Mouse (Mus musculus): ENCODE measurements around the gene Polg. TPM values are rescaled to one million over a fixed set of nuclear protein-coding genes. Genes with fewer than 3 reads are reported as not detected.

Gene Polg
- total RNA-seq (2021) = 71.1 and 79.2 TPM in 2 replicates
- long read RNA-seq, experiment 1, full-length matches to known transcripts = 30 of 60 reads
- long read RNA-seq, experiment 1, partial matches to known transcripts = 14 of 60 reads
- long read RNA-seq, experiment 1, other reads (novel, unspliced or antisense) = 16 of 60 reads
- long read RNA-seq, experiment 2, full-length matches to known transcripts = 42 of 62 reads
- long read RNA-seq, experiment 2, partial matches to known transcripts = 12 of 62 reads
- long read RNA-seq, experiment 2, other reads (novel, unspliced or antisense) = 8 of 62 reads

- DNase-seq = peak; percentile 99
Measured at GRCm38 (mm10) chr7:79466053-79466901, at the start of gene Polg. TSS of gene Polg (minus strand) at chr7:79466362.

DNA sequence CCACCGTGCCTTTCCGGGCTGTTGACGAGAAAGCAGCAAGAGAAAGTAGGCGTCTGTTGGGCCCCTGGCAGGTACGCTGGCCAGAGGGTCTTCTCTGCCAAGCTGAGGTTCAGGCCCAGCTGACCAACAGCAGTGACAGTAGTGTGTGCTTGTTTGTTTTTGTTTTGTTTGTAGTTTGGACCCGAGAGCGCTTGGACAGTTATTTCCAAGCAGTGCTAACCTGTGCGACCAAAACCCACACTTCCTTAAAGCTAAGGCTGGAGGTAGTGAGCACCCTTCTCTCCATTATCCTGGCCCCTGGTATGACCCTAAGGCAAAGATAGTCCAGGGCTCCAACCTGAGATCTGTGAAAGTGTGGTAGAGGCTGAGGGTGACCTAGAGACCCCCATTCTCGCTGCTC, 49.7 kb upstream of the Polg start:
- DNase-seq = no peak

DNA sequence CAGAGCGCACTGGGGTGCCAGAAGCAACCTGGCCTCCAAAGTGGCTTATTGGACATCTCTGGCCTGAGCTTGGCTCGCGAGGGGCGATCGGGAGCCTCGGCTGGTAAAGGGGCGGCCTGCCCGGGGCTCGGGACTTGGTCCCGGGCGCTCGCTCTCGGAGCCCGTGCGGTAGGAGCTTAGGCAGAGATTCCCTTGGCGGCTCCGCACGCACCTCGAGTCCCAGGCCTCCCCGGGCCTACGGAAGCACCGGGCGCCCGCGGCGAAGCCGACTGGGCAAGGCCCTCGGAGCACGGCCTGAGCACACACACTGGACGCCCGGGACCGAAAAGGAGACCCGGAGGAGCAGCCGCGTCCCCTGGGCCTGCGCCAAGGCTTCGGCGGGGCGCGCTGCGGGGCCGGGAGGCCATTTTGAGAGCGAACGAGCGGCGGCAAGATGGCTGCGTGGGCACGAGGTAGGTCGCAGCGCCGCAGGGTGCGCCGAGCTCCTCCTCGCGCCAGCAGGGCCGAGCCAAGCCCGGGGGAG, 49.1 kb upstream of the Polg start:
- peak; percentile 18 for DNase-seq

DNA sequence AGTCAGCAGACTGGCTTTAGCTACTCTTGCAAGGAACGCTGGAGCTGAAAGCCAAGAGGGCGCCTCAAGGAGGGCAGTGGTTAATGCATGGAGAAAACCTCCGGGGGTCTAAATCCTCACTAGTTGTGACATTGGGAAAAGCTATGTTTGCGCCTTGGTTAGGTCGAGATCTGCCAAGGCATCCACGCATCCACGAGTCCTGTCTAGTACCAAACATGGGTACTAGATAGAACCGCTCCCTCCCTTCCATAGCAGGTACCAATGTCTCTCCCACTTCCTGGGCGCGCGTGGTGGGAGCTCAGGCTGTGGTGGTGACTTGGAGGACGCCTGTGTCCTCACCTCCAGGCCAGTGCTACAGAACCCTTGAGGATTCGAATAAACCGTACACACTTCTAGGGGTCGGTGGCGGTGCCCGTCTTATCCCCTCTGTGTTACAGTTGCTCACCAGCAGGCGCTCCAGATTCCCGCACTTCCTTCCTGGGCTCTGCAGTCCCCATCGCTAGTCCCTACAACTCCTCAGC, 48.3 kb upstream of the Polg start:
- no peak for DNase-seq

GRCm38 (mm10) chr7:79513466-79513865, 47.3 kb upstream of the Polg start:
- DNase-seq = no peak

DNA sequence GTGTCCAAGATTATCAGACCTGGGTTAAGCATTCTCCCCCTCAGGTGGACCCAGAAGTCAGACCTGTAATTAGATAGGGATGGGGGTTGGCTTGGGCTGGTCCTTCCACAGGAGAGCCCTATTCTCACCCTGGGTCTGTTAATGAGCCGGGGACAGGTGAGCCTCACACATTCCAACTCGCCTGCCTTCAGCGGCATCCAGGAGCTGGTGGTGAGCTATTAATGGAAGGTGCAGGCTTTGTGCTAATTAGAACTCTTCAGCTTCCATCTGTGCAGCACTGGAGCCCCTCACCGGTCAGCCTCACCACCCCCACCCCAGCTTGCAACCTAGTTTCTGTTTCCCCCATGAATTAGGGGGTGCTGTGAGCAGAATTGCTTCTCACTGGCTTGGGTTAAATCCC, 46.3 kb upstream of the Polg start:
- no peak for DNase-seq

DNA sequence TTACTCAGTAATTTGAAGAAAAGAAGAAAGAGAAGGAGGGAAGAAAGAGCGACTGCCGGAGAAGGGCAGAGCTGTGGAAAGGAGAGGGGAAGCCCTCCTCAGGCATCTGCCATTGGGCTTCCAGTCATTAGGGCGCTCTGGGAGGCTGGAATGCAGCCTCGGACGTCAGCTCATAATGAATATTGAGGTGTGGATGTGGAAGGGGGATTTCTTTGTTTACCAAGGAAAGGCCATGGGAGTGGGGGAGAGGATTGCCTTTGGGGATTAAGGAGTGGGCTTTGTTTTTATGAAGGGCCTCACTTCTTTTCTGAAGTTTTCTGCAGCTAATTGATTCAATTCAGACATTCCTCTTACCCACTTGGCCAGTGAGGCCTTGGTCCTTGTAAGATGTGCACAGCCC, 45.5 kb upstream of the Polg start:
- no peak for DNase-seq

DNA sequence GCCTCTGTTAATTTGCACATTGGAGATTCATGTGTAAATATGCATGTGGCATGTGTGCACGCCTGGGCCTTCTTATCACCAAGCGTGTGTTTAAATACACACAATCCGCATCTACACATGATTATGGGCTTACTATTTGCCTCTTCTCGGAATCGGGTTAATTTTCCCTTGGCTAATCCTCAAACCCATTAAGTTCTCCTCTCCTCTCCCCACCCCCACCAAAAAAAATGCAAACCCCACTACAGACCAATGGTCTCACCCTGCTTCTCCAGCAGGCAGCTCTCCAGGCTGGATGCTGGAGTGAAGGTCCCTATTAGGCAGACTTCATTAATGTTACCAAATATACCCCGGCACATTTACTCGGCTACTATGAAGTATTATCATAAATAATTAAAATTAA, 45.0 kb upstream of the Polg start:
- no peak for DNase-seq

DNA sequence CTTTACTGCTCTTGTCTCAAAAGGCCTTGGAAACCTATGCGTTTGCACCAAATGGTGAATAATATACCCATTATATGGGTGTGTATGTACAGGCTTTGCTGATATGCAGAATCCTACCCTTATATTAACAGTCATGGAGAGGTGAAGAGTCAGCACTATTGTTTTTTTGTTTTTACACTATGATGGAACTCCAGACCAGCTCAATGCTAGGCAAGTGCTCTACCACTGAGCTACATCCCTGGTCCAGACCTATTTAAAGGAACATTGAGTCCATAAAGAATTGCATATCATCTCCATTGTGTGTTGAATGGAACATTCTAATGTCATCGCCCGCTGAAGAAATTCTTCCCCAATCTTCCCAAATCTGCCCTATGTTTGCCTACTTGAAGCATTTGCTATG, 44.5 kb upstream of the Polg start:
- DNase-seq = no peak

GRCm38 (mm10) chr7:79509710-79510109, 43.5 kb upstream of the Polg start:
- DNase-seq = no peak

GRCm38 (mm10) chr7:79509235-79509607, 43.1 kb upstream of the Polg start:
- DNase-seq = no peak

DNA sequence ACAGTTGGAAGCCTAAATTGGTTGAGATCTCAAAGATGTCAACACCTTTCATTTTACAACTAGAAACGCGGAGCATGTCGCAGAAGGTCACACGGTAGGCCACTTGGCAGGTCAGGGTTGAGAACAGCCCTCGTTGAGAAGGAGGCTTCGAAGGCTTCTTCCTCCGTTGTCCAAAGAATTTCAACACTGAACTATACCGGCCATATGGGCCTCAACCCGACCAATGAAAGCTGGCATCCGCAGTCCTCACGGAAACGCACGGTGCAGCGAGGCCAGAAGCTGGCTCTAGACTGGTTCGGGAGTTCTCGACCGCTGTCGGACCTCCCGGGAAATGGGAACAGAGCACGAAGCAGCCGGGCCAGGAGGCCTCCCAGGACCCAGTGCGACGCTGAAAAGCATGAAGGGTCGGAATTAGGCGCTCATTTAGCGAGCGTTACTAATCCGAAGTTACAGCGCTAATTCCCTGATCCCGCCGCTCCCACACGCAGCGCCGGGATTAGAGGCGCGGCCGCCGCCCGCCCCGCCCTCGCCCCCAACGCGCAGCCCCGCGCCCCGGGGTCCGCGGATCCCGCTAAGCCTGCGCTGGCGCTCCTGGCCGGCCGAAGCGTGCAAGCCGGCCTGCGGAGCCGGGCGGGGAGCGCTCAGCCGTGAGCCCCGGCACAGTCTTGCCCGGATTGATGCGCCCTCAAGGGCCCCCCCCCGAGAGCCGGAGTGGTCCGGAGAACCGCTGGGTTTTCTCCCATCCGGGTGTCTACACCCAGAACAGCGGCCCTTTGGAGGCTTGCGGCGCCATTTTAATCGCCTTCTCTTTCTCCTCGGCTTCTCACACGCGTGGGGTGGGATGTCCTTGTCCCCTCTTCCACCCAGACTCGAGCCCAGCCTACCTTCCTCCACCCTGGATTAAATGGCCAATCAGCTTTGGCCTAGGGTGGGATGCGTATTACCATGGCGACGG, 42.4 kb upstream of the Polg start:
- DNase-seq = no peak

- no peak for DNase-seq
Measured at GRCm38 (mm10) chr7:79507756-79508155, 41.6 kb upstream of the Polg start.

GRCm38 (mm10) chr7:79507101-79507705, 41.0 kb upstream of the Polg start:
- DNase-seq = no peak

DNA sequence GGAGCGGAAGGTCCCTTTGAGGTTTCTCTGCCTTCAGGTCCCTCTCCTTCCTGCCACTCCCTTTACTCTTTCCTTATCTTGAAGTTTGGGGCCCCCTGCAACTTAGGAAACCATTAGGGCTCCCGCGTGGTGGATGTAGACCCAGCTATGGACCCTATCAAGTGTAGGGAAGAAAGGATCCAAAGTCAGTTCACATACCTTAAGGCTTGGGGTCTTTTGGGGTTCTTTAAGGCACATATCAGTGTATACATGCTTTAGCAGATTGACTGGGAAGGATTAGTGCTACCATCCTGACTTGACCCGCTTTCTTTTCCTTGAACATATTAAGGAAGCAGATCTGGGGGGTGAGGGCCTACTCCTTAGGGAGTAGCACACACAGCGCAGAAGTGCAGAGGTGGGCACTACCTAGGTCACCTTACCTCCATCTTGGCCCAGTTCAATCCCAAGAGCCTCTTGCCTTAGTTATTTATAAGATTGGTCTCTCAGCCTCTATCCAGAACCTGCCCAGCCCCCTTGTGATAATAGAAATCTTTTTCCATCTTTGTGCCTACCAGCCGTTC, 40.4 kb upstream of the Polg start:
- no peak for DNase-seq

- no peak for DNase-seq
Measured at GRCm38 (mm10) chr7:79505876-79506530, 39.8 kb upstream of the Polg start.

- no peak for DNase-seq
Measured at GRCm38 (mm10) chr7:79505376-79505775, 39.2 kb upstream of the Polg start.

DNA sequence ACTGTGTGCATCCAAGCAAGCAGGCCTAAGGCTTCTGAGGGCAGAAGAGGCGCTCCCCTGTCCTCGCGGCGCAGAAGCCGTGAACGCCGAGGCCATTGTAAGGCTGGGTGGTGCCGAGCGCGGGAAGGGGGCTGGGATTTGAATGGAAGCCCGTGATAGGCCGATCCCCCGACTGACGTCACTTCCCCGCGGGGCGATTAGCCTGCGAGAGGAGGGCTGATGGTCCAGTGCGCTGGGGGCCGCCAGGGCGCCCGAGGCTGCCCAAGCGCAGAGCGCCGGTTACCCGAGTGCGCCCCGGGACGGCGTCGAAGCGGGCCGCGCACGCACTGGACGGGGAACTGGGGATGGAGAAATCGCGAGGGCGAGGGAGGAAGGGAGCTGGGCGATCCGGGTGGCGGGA, 38.6 kb upstream of the Polg start:
- peak; percentile 48 for DNase-seq

- DNase-seq = no peak
Measured at GRCm38 (mm10) chr7:79503656-79504250, 37.6 kb upstream of the Polg start.

DNA sequence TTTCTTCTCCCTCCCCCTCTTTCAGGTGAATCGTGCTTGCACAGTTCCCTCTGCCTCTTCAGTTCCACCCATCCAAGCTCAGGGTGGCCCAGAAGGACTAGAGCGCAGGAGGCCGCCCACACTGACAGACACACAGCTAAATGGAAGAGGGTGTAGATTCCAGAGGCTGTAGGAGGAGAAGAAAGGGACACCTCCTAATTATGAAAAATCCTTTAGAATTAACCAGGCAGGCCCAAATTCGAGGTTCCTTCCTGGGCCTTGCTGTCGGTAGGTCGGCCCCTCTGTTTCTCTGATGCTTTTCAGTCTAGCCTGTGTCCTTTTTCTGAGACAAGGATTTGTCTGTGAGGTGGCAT, 36.9 kb upstream of the Polg start:
- DNase-seq = no peak

All from adrenal gland, postnatal 14 days (tissue).